Mouse (Mus musculus): ENCODE results near the gene Foxi1. TPM values are rescaled to one million over a fixed set of nuclear protein-coding genes. Genes with fewer than 3 reads are reported as not detected.

Foxi1 gene
- under 1 TPM in 1 of 2 experiments, not detected in 1; 0.39 TPM for total RNA-seq (2023)

DNA sequence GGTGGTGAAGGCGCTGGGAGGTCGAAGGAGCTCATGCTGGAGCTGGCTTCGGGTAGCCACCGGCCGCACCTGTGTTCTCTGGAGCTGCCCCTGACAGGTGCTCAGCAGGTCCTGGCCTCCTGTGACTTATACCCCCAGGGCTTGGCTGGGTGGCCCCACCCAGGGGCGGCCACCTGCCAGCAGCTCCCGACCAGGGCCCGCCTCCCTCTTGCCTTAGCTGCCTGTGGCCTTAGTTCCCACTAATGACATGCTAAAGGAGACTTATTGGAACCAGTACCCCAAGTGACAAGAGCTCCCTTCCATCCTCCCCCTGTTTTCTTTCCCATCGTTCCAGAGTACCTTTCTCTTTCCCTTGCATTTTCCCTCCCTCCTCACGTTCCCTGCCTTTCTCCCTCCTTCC lies at the start of gene Foxi1:
Foxi1 (minus strand) TSS at position 101 of the 400 bp plus-strand sequence.

Other genes with a start within 250 kb of the Foxi1 start
- under 1 TPM in 1 of 2 experiments, not detected in 1; 0.17 TPM for gene Kcnmb1, start 245.1 kb downstream of the Foxi1 start, total RNA-seq (2023)
- gene Kcnip1, start 214.9 kb downstream of the Foxi1 start, total RNA-seq (2023), result not detected
- 100 to 1,000 TPM; 262 to 282 TPM for gene Lcp2, start 161.2 kb downstream of the Foxi1 start, total RNA-seq (2023)
- 1 to 10 TPM in 1 of 2 experiments, not detected in 1; 1.1 TPM for gene 4930469K13Rik, start 109.5 kb downstream of the Foxi1 start, total RNA-seq (2023)
- not detected for gene Fam196b, start 106.7 kb upstream of the Foxi1 start, total RNA-seq (2023)